Mouse (Mus musculus): ENCODE measurements around the gene Ccdc89. TPM values are rescaled to one million over a fixed set of nuclear protein-coding genes. Genes with fewer than 3 reads are reported as not detected.
A peak's percentile ranks its signal among the peaks of the same experiment; 100 is the strongest.

The Ccdc89 gene
- polyA plus RNA-seq (2012; rRNA removed) = 0.51 and 0.80 TPM in 2 replicates
- 0.77 and 0.97 TPM in 2 replicates for polyA plus RNA-seq (2014; fragmentation: Nextera tagmentation; extraction: Ambion mirVana)

GRCm38 (mm10) chr7:90426020-90427001 is at the start of gene Ccdc89:
Gene Ccdc89, plus strand, starts transcription at chr7:90426577.
- no peaks in the 10 kb centered on the region for H3K36me3 ChIP-seq (ENCODE audit: control insufficient read depth, insufficient read depth, low read length)
- H3K9me3 ChIP-seq (ENCODE audit: control insufficient read depth, low read length) = no peaks in the 10 kb centered on the region
- H3K4me3 ChIP-seq (replicated peaks; ENCODE audit: low read length) = peak within 1 kb of the TSS; percentile 27
- DNase-seq (ENCODE audit: low spot score) = peak; percentile 91
- H3K4me2 ChIP-seq (replicated peaks; ENCODE audit: low read depth, low read length, severe bottlenecking) = peak within 1 kb of the TSS; percentile 52
- WGBS = 28% methylated on average over 29 of the region's 29 CpGs
- no peaks in the 10 kb centered on the region for H3K27me3 ChIP-seq (ENCODE audit: control insufficient read depth, insufficient read depth, low read length)
- no peak within 1 kb of the TSS for H3K27ac ChIP-seq (replicated peaks; ENCODE audit: low read depth, low read length)
- no peaks in the 10 kb centered on the region for H3K4me1 ChIP-seq (ENCODE audit: control insufficient read depth, insufficient read depth, low read length)
- TF ChIP-seq POLR2A (IDR thresholded peaks at IDR 0.05; ENCODE audit: borderline replicate concordance, extremely low read depth, insufficient read depth, insufficient read length) = no peak
- peak within 1 kb of the TSS; percentile 29; the same call in 1 of the 2 replicates for H3K9ac ChIP-seq (ENCODE audit: low read depth, low read length, severe bottlenecking)
- peak; percentile 100 for ATAC-seq (ENCODE audit: low FRiP score, low read depth)

- TF ChIP-seq POLR2A (IDR thresholded peaks at IDR 0.05; ENCODE audit: borderline replicate concordance, extremely low read depth, insufficient read depth, insufficient read length) = no peak
- H3K4me3 ChIP-seq (replicated peaks; ENCODE audit: low read length) = no peak overlapping the region
- 61% methylated on average over 2 of the region's 2 CpGs for WGBS
- H3K9ac ChIP-seq (ENCODE audit: low read depth, low read length, severe bottlenecking) = no peak overlapping the region
- H3K27me3 ChIP-seq (ENCODE audit: control insufficient read depth, insufficient read depth, low read length) = no peaks in the 10 kb centered on the region
- H3K9me3 ChIP-seq (ENCODE audit: control insufficient read depth, low read length) = no peaks in the 10 kb centered on the region
- no peak for ATAC-seq (ENCODE audit: low FRiP score, low read depth)
- H3K27ac ChIP-seq (replicated peaks; ENCODE audit: low read depth, low read length) = no peak overlapping the region
- no peak overlapping the region for H3K4me2 ChIP-seq (replicated peaks; ENCODE audit: low read depth, low read length, severe bottlenecking)
- DNase-seq (ENCODE audit: low spot score) = no peak
- H3K4me1 ChIP-seq (ENCODE audit: control insufficient read depth, insufficient read depth, low read length) = no peaks in the 10 kb centered on the region
- H3K36me3 ChIP-seq (ENCODE audit: control insufficient read depth, insufficient read depth, low read length) = no peaks in the 10 kb centered on the region
These were observed 42.0 kb upstream of the Ccdc89 start for GRCm38 (mm10) chr7:90384411-90384810.

- H3K27me3 ChIP-seq (ENCODE audit: control insufficient read depth, insufficient read depth, low read length) = no peaks in the 10 kb centered on the region
- H3K9ac ChIP-seq (ENCODE audit: low read depth, low read length, severe bottlenecking) = no peak overlapping the region
- DNase-seq (ENCODE audit: low spot score) (peak; percentile 45), ATAC-seq (ENCODE audit: low FRiP score, low read depth) (peak; percentile 70)
- 10% methylated on average over 8 of the region's 8 CpGs for WGBS
- TF ChIP-seq POLR2A (IDR thresholded peaks at IDR 0.05; ENCODE audit: borderline replicate concordance, extremely low read depth, insufficient read depth, insufficient read length) = no peak
- no peaks in the 10 kb centered on the region for H3K9me3 ChIP-seq (ENCODE audit: control insufficient read depth, low read length)
- no peak overlapping the region for H3K27ac ChIP-seq (replicated peaks; ENCODE audit: low read depth, low read length)
- H3K4me1 ChIP-seq (ENCODE audit: control insufficient read depth, insufficient read depth, low read length) = no peaks in the 10 kb centered on the region
- H3K36me3 ChIP-seq (ENCODE audit: control insufficient read depth, insufficient read depth, low read length) = no peaks in the 10 kb centered on the region
- no peak overlapping the region for H3K4me2 ChIP-seq (replicated peaks; ENCODE audit: low read depth, low read length, severe bottlenecking)
- H3K4me3 ChIP-seq (replicated peaks; ENCODE audit: low read length) = no peak overlapping the region
These were observed 39.4 kb upstream of the Ccdc89 start for GRCm38 (mm10) chr7:90386885-90387459.

GRCm38 (mm10) chr7:90389765-90390164 is 36.6 kb upstream of the Ccdc89 start:
- no peak for ATAC-seq (ENCODE audit: low FRiP score, low read depth)
- H3K36me3 ChIP-seq (ENCODE audit: control insufficient read depth, insufficient read depth, low read length) = no peaks in the 10 kb centered on the region
- no peaks in the 10 kb centered on the region for H3K27me3 ChIP-seq (ENCODE audit: control insufficient read depth, insufficient read depth, low read length)
- H3K4me2 ChIP-seq (replicated peaks; ENCODE audit: low read depth, low read length, severe bottlenecking) = no peak overlapping the region
- H3K27ac ChIP-seq (replicated peaks; ENCODE audit: low read depth, low read length) = no peak overlapping the region
- H3K4me3 ChIP-seq (replicated peaks; ENCODE audit: low read length) = no peak overlapping the region
- no peaks in the 10 kb centered on the region for H3K4me1 ChIP-seq (ENCODE audit: control insufficient read depth, insufficient read depth, low read length)
- 50% methylated on average over 3 of the region's 3 CpGs for WGBS
- no peak for TF ChIP-seq POLR2A (IDR thresholded peaks at IDR 0.05; ENCODE audit: borderline replicate concordance, extremely low read depth, insufficient read depth, insufficient read length)
- no peak overlapping the region for H3K9ac ChIP-seq (ENCODE audit: low read depth, low read length, severe bottlenecking)
- H3K9me3 ChIP-seq (ENCODE audit: control insufficient read depth, low read length) = no peaks in the 10 kb centered on the region
- no peak for DNase-seq (ENCODE audit: low spot score)

GRCm38 (mm10) chr7:90395073-90395472 is 31.3 kb upstream of the Ccdc89 start:
- no peaks in the 10 kb centered on the region for H3K27me3 ChIP-seq (ENCODE audit: control insufficient read depth, insufficient read depth, low read length)
- no peaks in the 10 kb centered on the region for H3K9me3 ChIP-seq (ENCODE audit: control insufficient read depth, low read length)
- H3K4me3 ChIP-seq (replicated peaks; ENCODE audit: low read length) = no peak overlapping the region
- no peak overlapping the region for H3K27ac ChIP-seq (replicated peaks; ENCODE audit: low read depth, low read length)
- ATAC-seq (ENCODE audit: low FRiP score, low read depth) = no peak
- no peaks in the 10 kb centered on the region for H3K4me1 ChIP-seq (ENCODE audit: control insufficient read depth, insufficient read depth, low read length)
- WGBS = 51% methylated on average over 4 of the region's 4 CpGs
- no peak overlapping the region for H3K9ac ChIP-seq (ENCODE audit: low read depth, low read length, severe bottlenecking)
- no peak overlapping the region for H3K4me2 ChIP-seq (replicated peaks; ENCODE audit: low read depth, low read length, severe bottlenecking)
- no peak for TF ChIP-seq POLR2A (IDR thresholded peaks at IDR 0.05; ENCODE audit: borderline replicate concordance, extremely low read depth, insufficient read depth, insufficient read length)
- no peak for DNase-seq (ENCODE audit: low spot score)
- H3K36me3 ChIP-seq (ENCODE audit: control insufficient read depth, insufficient read depth, low read length) = no peaks in the 10 kb centered on the region

Measured in limb, embryonic 14.5 days (tissue).